Mouse (Mus musculus) cortical plate, adult 2 months (tissue): ENCODE data around the gene Ctdspl.

ENCODE experiments used
- CTCF ChIP-seq: fragments of 200-500 bp; IDR thresholded peaks from 2 replicates; pipeline ENCODE4 v1.5.1; 2011; ENCODE audit warnings: mild to moderate bottlenecking, control low read depth, low read length; ENCODE audit not compliant: insufficient read depth; ENCODE audit errors: extremely low read depth
- POLR2A ChIP-seq: fragments of 200-500 bp; IDR thresholded peaks from 2 replicates; pipeline ENCODE4 v1.6.1; 2011; ENCODE audit warnings: mild to moderate bottlenecking, low read length, control low read depth; ENCODE audit not compliant: insufficient read depth; ENCODE audit errors: extremely low read depth

- no peak for TF ChIP-seq CTCF
- no peak for TF ChIP-seq POLR2A
Measured at GRCm38 (mm10) chr9:118881946-118882284, 44.3 kb upstream of the Ctdspl start.
